Mouse (Mus musculus) megakaryocyte, embryonic 14.5 days (primary cell): ENCODE measurements around the gene Ptprg.

ENCODE experiments used
- FLI1 ChIP-seq: IDR thresholded peaks from 2 replicates; pipeline ENCODE4 v1.6.1; 2012; ENCODE audit warnings: low read length, inconsistent platforms, mixed read lengths
- GATA1 ChIP-seq: IDR thresholded peaks from 3 replicates; pipeline ENCODE4 v1.6.1; 2012; ENCODE audit warnings: mixed read lengths, low read length, inconsistent platforms, borderline replicate concordance

DNA sequence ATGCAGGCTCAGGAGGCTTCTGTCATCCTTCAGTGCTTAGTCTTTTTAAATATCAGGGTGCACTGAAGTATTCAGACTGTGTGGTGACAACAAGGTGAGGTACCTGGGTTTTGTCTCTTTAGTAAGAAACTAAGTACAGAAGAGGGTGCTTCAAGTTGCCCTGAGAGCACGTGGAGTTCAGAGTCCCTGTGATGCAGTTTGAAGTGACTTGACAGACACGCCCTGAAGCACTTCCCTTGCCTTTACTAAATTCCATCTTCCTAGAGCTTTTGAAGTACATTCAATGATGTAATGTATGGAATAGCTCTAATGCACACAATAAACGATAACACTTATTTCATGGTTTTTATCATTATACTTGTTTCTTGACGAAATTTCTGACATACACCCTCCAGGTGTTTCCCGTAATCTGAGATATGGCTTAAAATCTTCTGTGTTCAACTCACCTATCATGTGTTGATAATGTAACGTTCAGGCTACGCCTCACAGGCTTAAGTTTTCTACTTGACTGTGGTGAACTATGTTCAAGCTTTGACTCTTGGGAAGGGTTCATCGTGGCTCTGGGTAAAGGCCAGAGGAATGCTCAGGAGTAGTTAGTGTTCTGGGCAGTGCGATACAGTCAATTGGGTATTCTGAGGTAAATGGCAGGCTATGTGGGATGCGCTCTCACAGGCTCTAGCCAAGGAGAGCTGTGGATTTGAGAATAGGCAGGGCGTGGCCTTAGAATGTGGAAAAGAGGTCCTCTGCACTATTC, 483.4 kb downstream of the Ptprg start:
- TF ChIP-seq GATA1 (no peak), FLI1 (no peak)
